Mouse (Mus musculus): Measurements from ENCODE around the gene Ube2r2. TPM values are rescaled to one million over a fixed set of nuclear protein-coding genes. Genes with fewer than 3 reads are reported as not detected.

The Ube2r2 gene
- polyA plus RNA-seq, 1 experiment from 2014 or later, result 39.4 TPM

DNA sequence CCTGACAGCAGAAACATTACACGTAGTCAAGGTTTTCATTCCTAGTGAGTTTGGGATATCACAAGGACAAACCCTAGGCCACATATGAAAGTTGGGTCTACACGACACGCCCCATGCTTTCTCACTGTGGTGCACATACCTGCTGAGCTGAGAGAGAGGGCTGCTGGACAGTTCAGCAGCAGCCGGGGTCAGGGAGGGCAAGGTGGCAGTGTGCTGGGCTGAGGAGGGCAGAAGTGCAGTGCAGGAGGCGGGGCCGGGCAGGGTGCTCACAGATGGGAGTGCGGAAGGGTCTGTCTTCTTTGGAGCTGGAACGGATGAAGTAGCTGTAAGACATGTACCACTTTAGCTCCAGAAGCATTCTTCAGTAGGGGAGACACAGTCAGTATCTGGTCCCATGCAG is 66.6 kb downstream of the Ube2r2 start:
- Histone ChIP-seq H3K36me3 (replicated peaks; ENCODE audit: insufficient read depth, low read length) (peaks cover 91% of the 10 kb centered on the region), H3K27me3 (ENCODE audit: insufficient read depth, low read length) (no peaks in the 10 kb centered on the region), H3K9ac (replicated peaks) (no peak overlapping the region), H3K9me3 (ENCODE audit: low read length) (no peaks in the 10 kb centered on the region), H3K4me3 (ENCODE audit: low read depth, low read length) (no peak overlapping the region), H3K27ac (ENCODE audit: low read depth) (no peak overlapping the region), H3K4me2 (ENCODE audit: low read depth, low read length) (no peak overlapping the region), H3K4me1 (ENCODE audit: insufficient read depth) (no peaks in the 10 kb centered on the region)
- 88% methylated on average over 8 of the region's 8 CpGs for WGBS (ENCODE audit: insufficient replicate concordance)
- ATAC-seq, result no peak
- no peak for DNase-seq
- TF ChIP-seq EP300 (IDR thresholded peaks at IDR 0.05; ENCODE audit: low read depth) (no peak), CTCF (IDR thresholded peaks at IDR 0.05; ENCODE audit: low read depth) (no peak)

DNA sequence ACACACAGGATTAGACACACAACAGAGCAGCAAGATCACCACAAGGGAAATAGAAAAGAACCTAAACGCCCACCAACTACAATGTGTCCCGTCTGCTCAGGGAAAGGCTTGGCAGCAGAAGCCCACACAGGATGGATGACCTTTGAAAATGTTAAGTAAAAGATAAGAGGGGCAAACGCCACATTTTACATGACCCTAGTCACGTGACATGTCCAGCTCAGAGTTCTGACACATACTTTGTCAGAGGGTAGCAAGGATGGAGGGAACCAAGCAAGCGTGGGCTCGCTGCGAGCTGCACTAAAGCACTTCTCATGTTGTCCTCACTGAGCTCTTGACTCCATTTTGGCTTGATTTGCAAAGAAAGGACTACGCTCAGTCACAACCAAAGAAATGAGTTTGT is 70.2 kb downstream of the Ube2r2 start:
- ATAC-seq (no peak), DNase-seq (no peak)
- 85% methylated on average over 8 of the region's 8 CpGs for WGBS (ENCODE audit: insufficient replicate concordance)
- Histone ChIP-seq H3K36me3 (replicated peaks; ENCODE audit: insufficient read depth, low read length) (peaks cover 90% of the 10 kb centered on the region), H3K27me3 (ENCODE audit: insufficient read depth, low read length) (no peaks in the 10 kb centered on the region), H3K27ac (ENCODE audit: low read depth) (no peak overlapping the region), H3K4me3 (ENCODE audit: low read depth, low read length) (no peak overlapping the region), H3K4me2 (ENCODE audit: low read depth, low read length) (no peak overlapping the region), H3K4me1 (ENCODE audit: insufficient read depth) (no peaks in the 10 kb centered on the region), H3K9ac (replicated peaks) (no peak overlapping the region), H3K9me3 (ENCODE audit: low read length) (no peaks in the 10 kb centered on the region)
- no peak for TF ChIP-seq CTCF (IDR thresholded peaks at IDR 0.05; ENCODE audit: low read depth)
- no peak for TF ChIP-seq EP300 (IDR thresholded peaks at IDR 0.05; ENCODE audit: low read depth)

DNA sequence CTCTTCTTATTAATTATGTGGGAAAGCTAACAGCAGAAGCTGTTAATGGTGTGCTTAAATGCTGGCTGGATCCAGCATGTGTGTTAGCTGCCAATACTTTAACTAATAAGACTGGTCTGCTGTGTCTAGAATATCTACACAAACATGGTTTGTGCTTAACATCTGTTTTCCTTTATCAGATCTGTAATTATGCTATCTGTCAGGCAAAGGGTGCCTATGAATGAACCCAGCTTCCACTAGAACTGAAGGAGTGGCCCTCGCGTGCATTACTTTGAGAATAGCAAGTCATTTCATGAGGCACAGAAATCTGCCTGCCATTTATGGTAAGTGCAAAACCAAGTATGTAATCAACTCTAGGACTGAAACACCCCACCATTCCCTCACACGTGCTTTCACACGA is 72.5 kb downstream of the Ube2r2 start:
- Histone ChIP-seq H3K4me1 (ENCODE audit: insufficient read depth) (no peaks in the 10 kb centered on the region), H3K4me3 (ENCODE audit: low read depth, low read length) (no peak overlapping the region), H3K9me3 (ENCODE audit: low read length) (no peaks in the 10 kb centered on the region), H3K9ac (replicated peaks) (no peak overlapping the region), H3K27ac (ENCODE audit: low read depth) (no peak overlapping the region), H3K36me3 (replicated peaks; ENCODE audit: insufficient read depth, low read length) (peaks cover 90% of the 10 kb centered on the region), H3K27me3 (ENCODE audit: insufficient read depth, low read length) (no peaks in the 10 kb centered on the region), H3K4me2 (ENCODE audit: low read depth, low read length) (no peak overlapping the region)
- TF ChIP-seq CTCF (IDR thresholded peaks at IDR 0.05; ENCODE audit: low read depth) (no peak), EP300 (IDR thresholded peaks at IDR 0.05; ENCODE audit: low read depth) (no peak)
- DNase-seq (no peak), ATAC-seq (no peak)
- 82% methylated on average over 4 of the region's 4 CpGs for WGBS (ENCODE audit: insufficient replicate concordance)

- no peak overlapping the region for H3K27ac ChIP-seq (ENCODE audit: low read depth)
- WGBS (ENCODE audit: insufficient replicate concordance), result 93% methylated on average over 1 of the region's 1 CpGs
- no peak overlapping the region for H3K9ac ChIP-seq (replicated peaks)
- peak; percentile 61 for TF ChIP-seq CTCF (IDR thresholded peaks at IDR 0.05; ENCODE audit: low read depth)
- no peak for TF ChIP-seq EP300 (IDR thresholded peaks at IDR 0.05; ENCODE audit: low read depth)
- H3K27me3 ChIP-seq (ENCODE audit: insufficient read depth, low read length), result no peaks in the 10 kb centered on the region
- H3K36me3 ChIP-seq (replicated peaks; ENCODE audit: insufficient read depth, low read length), result peaks cover 80% of the 10 kb centered on the region
- no peaks in the 10 kb centered on the region for H3K4me1 ChIP-seq (ENCODE audit: insufficient read depth)
- no peaks in the 10 kb centered on the region for H3K9me3 ChIP-seq (ENCODE audit: low read length)
- ATAC-seq (no peak), DNase-seq (no peak)
- no peak overlapping the region for H3K4me3 ChIP-seq (ENCODE audit: low read depth, low read length)
- H3K4me2 ChIP-seq (ENCODE audit: low read depth, low read length), result no peak overlapping the region
These were observed 89.9 kb downstream of the Ube2r2 start for GRCm38 (mm10) chr4:41225412-41225811.

GRCm38 (mm10) chr4:41226351-41226750 is 90.8 kb downstream of the Ube2r2 start:
- Histone ChIP-seq H3K9me3 (ENCODE audit: low read length) (no peaks in the 10 kb centered on the region), H3K27ac (ENCODE audit: low read depth) (no peak overlapping the region), H3K4me3 (ENCODE audit: low read depth, low read length) (no peak overlapping the region), H3K9ac (replicated peaks) (no peak overlapping the region), H3K4me2 (ENCODE audit: low read depth, low read length) (no peak overlapping the region), H3K4me1 (ENCODE audit: insufficient read depth) (no peaks in the 10 kb centered on the region), H3K27me3 (ENCODE audit: insufficient read depth, low read length) (no peaks in the 10 kb centered on the region), H3K36me3 (replicated peaks; ENCODE audit: insufficient read depth, low read length) (peaks cover 79% of the 10 kb centered on the region)
- TF ChIP-seq CTCF (IDR thresholded peaks at IDR 0.05; ENCODE audit: low read depth) (peak; percentile 75), EP300 (IDR thresholded peaks at IDR 0.05; ENCODE audit: low read depth) (no peak)
- DNase-seq (peak; percentile 53), ATAC-seq (no peak)
- 76% methylated on average over 3 of the region's 3 CpGs for WGBS (ENCODE audit: insufficient replicate concordance)

DNA sequence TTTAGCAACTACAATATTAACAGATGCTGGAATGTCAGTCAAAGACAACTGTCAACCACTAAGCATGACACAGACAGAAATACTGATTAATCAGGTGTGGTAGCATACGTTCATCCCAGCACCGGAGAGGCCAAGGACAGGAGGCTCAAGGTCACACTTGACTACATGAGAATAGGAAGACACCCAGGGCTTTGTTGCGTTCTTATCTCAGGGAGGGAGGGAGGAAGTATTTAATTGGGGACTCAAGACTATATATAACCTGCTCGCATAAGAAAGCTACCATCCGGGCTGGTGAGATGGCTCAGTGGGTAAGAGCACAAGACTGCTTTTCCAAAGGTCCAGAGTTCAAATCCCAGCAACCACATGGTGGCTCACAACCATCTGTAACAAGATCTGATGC is 100.1 kb downstream of the Ube2r2 start:
- Histone ChIP-seq H3K9me3 (ENCODE audit: low read length) (no peaks in the 10 kb centered on the region), H3K36me3 (replicated peaks; ENCODE audit: insufficient read depth, low read length) (peaks cover 33% of the 10 kb centered on the region), H3K4me1 (ENCODE audit: insufficient read depth) (no peaks in the 10 kb centered on the region), H3K9ac (replicated peaks) (no peak overlapping the region), H3K27me3 (ENCODE audit: insufficient read depth, low read length) (no peaks in the 10 kb centered on the region), H3K4me2 (ENCODE audit: low read depth, low read length) (no peak overlapping the region), H3K4me3 (ENCODE audit: low read depth, low read length) (no peak overlapping the region), H3K27ac (ENCODE audit: low read depth) (no peak overlapping the region)
- ATAC-seq (no peak), DNase-seq (no peak)
- 70% methylated on average over 5 of the region's 5 CpGs for WGBS (ENCODE audit: insufficient replicate concordance)
- no peak for TF ChIP-seq CTCF (IDR thresholded peaks at IDR 0.05; ENCODE audit: low read depth)
- TF ChIP-seq EP300 (IDR thresholded peaks at IDR 0.05; ENCODE audit: low read depth), result no peak

- no peak overlapping the region for H3K4me3 ChIP-seq (ENCODE audit: low read depth, low read length)
- no peak for TF ChIP-seq CTCF (IDR thresholded peaks at IDR 0.05; ENCODE audit: low read depth)
- no peak for TF ChIP-seq EP300 (IDR thresholded peaks at IDR 0.05; ENCODE audit: low read depth)
- peaks cover 6% of the 10 kb centered on the region; the same call in 1 of the 2 replicates for H3K36me3 ChIP-seq (replicated peaks; ENCODE audit: insufficient read depth, low read length)
- H3K27ac ChIP-seq (ENCODE audit: low read depth), result no peak overlapping the region
- ATAC-seq (no peak), DNase-seq (no peak)
- no peak overlapping the region for H3K9ac ChIP-seq (replicated peaks)
- 80% methylated on average over 3 of the region's 3 CpGs for WGBS (ENCODE audit: insufficient replicate concordance)
- H3K4me1 ChIP-seq (ENCODE audit: insufficient read depth), result no peaks in the 10 kb centered on the region
- no peaks in the 10 kb centered on the region for H3K27me3 ChIP-seq (ENCODE audit: insufficient read depth, low read length)
- H3K9me3 ChIP-seq (ENCODE audit: low read length), result no peaks in the 10 kb centered on the region
- no peak overlapping the region for H3K4me2 ChIP-seq (ENCODE audit: low read depth, low read length)
These were observed 105.4 kb downstream of the Ube2r2 start for GRCm38 (mm10) chr4:41240916-41241315.

Other genes with a start within 250 kb of the Ube2r2 start
- 0.65 and 1.2 TPM in 2 replicates for gene Spink4, start 215.7 kb upstream of the Ube2r2 start, polyA plus RNA-seq (2015; fragmentation: Nextera tagmentation; extraction: Ambion mirVana)
- gene Bag1, start 187.4 kb upstream of the Ube2r2 start, polyA plus RNA-seq (2015; fragmentation: Nextera tagmentation; extraction: Ambion mirVana), result 128 and 136 TPM in 2 replicates
- 46.6 and 49.3 TPM in 2 replicates for gene Chmp5, start 187.3 kb upstream of the Ube2r2 start, polyA plus RNA-seq (2015; fragmentation: Nextera tagmentation; extraction: Ambion mirVana)
- gene Nfx1, start 164.8 kb upstream of the Ube2r2 start, polyA plus RNA-seq (2015; fragmentation: Nextera tagmentation; extraction: Ambion mirVana), result 18.2 and 19.4 TPM in 2 replicates
- gene Aqp7, start 87.6 kb upstream of the Ube2r2 start, polyA plus RNA-seq (2015; fragmentation: Nextera tagmentation; extraction: Ambion mirVana), result 2.1 and 2.3 TPM in 2 replicates
- gene Aqp3, start 37.6 kb upstream of the Ube2r2 start, polyA plus RNA-seq (2015; fragmentation: Nextera tagmentation; extraction: Ambion mirVana), result 7.3 and 10.7 TPM in 2 replicates
- gene Nol6, start 11.3 kb upstream of the Ube2r2 start, polyA plus RNA-seq (2015; fragmentation: Nextera tagmentation; extraction: Ambion mirVana), result 4.3 and 4.7 TPM in 2 replicates
- gene Ubap2, start 139.4 kb downstream of the Ube2r2 start, polyA plus RNA-seq (2015; fragmentation: Nextera tagmentation; extraction: Ambion mirVana), result 8.3 and 10.8 TPM in 2 replicates
- 35.8 and 39.6 TPM in 2 replicates for gene Dcaf12, start 179.1 kb downstream of the Ube2r2 start, polyA plus RNA-seq (2015; fragmentation: Nextera tagmentation; extraction: Ambion mirVana)
- gene Ubap1, start 213.3 kb downstream of the Ube2r2 start, polyA plus RNA-seq (2015; fragmentation: Nextera tagmentation; extraction: Ambion mirVana), result 25.6 and 28.6 TPM in 2 replicates